Mouse (Mus musculus): Measurements from ENCODE around the gene Gdpgp1.

GRCm38 (mm10) chr7:80184551-80184950 lies 48.1 kb upstream of the Gdpgp1 start:
- no peak for TF ChIP-seq CTCF (IDR thresholded peaks at IDR 0.05; ENCODE audit: insufficient read depth, low read depth, low read length)
- no peak for TF ChIP-seq POLR2A (IDR thresholded peaks at IDR 0.05; ENCODE audit: insufficient read depth, low read depth, low read length)
